Mouse (Mus musculus) T-helper 17 cell (primary cell): ENCODE results near the gene Ptprn2.

ENCODE experiments used
- in situ Hi-C, 2 experiments: fragments of 300-600 bp; cut with MboI, MseI; formaldehyde crosslinking; loops; 1 replicate in 1 of 2; 2 replicates in 1 of 2; pipeline ENCODE4 v1.15.1; 2025; ENCODE audit warnings: high pct_unique_total_duplicates in 2 of 2

Gene Ptprn2

GRCm38 (mm10) chr12:117047384-117048251 is 562.1 kb downstream of the Ptprn2 start:
- in situ Hi-C loops, result no loop called here

GRCm38 (mm10) chr12:117049829-117050228 is 564.3 kb downstream of the Ptprn2 start:
- in situ Hi-C loops, result no loop called here

GRCm38 (mm10) chr12:117053223-117053850 is 567.8 kb downstream of the Ptprn2 start:
- in situ Hi-C loops, result no loop called here

- in situ Hi-C loops, result no loop called here
These were observed 568.6 kb downstream of the Ptprn2 start for GRCm38 (mm10) chr12:117053851-117054769.

DNA sequence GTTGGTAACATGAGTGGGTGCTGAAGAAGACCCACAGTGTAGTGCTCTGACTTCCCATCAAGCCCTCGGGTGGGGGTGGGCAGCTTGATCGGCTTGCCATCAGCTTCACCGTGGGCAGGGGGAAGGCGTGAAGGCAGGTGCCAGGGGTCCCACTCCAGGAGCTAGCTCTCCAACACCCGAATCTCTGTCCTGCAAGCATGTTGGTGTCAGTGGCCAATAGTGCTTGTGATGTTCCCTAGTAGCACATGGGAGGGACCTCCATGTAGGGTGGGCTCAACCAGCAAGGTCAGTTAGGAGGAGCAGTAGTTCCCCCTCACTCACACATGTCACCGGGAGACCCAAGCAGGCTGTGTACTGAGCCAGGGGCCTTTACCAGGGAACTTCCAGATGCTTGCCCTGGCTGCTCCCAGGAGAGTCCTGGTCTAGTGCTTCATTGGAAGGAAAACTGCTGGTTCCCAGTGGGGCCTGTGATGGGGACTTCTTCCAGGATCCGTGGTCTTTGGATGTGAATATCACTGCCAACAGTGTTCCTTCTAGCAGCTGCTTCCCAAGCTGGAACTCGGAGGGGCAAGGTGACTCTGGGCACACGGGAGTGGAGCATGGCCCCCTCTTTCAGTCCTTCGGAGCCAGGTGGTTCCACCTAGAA is 569.5 kb downstream of the Ptprn2 start:
- in situ Hi-C loops, result no loop called here

GRCm38 (mm10) chr12:117058184-117058958 is 572.9 kb downstream of the Ptprn2 start:
- in situ Hi-C loops, result no loop called here

DNA sequence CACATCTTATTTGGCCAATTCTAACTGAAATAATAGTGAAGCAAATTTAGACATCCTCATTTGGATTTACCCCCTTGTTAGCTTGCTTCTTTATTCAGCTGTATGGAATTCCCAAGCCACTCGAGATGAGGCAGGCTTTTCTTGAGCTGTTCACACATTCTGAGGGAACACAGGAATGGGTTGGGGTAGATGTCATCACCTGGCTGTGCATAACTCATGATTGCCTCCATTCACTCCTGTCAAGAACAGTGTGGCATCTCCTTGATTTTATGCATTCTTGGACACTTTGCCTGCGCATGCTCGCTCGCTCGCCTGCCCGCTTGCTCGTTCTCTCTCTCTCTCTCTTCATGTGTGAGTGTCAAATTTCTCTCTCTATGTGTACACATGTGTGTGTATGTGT is 573.5 kb downstream of the Ptprn2 start:
- in situ Hi-C loops, result no loop called here

- in situ Hi-C loops, result no loop called here
These were observed 592.1 kb downstream of the Ptprn2 start for GRCm38 (mm10) chr12:117077664-117078063.

GRCm38 (mm10) chr12:117078945-117079344 is 593.4 kb downstream of the Ptprn2 start:
- in situ Hi-C loops, result no loop called here

- in situ Hi-C loops, result no loop called here
These were observed 594.2 kb downstream of the Ptprn2 start for GRCm38 (mm10) chr12:117079724-117080123.

- in situ Hi-C loops, result no loop called here
These were observed 598.6 kb downstream of the Ptprn2 start for GRCm38 (mm10) chr12:117083856-117084701.

DNA sequence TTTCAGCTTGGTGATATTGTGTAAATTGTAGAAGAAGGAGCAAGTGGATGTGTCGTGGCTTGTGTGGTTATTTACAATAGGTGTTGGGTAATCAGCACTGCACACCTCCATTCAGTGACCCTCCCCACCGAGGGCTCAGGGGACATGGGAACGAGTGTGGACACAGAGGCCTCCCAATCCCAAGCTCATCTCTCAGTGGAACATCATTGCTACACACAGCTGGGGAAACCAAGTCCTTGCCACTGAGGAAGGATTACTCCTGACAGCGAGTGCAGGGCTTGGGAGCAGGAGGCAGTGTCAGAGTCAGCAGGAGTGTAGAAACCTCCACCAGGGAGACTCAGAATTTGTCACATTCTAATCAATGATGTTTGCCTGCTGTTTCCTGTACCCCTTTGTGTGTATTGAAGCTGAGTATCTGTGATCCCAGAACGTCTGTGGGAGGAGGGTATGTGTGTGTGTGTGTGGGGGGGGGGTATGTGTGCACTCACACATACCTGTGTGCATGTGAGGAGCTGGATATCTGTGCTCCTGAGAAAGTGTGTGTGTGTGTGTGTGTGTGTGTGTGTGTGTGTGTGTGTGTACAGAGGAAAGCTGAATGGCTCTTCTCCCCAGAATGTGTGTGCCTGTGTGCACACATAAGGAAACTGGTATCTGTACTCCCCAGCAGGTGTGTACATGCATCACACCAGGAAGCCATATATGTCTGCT is 599.3 kb downstream of the Ptprn2 start:
- in situ Hi-C loops, result no loop called here

DNA sequence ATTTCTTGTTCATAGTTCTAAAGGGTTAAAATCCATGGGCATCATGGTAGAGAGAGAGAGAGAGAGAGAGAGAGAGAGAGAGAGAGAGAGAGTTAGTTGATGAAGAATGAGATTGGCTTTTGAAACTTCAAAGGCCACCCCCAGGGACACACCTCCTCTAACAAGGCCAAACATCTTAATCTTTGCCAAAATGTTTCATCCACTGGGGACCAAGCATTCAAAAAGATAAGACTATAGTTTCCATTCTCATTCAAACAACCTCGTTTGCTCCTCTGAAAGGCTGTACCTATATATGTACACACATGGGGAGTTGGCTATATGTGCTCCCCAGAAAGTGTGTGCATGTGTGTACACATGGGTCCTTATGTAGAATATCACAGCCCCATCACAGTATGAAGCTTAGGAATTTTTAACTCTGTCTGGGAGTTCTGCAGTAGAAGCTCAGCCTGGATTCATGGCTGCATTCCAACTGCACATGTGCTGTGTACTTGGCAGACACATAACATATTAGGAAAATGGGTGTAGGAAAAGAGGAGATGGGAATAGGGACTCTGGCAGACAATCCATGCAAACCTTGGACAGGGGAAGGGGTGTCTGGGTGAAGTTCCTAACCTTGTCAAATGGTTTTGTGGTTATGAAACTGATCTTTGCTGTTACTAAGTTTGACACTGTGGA is 600.3 kb downstream of the Ptprn2 start:
- in situ Hi-C loops, result no loop called here

GRCm38 (mm10) chr12:117092345-117093107 is 607.0 kb downstream of the Ptprn2 start:
- in situ Hi-C loops, result no loop called here

- in situ Hi-C loops, result no loop called here
These were observed 610.4 kb downstream of the Ptprn2 start for GRCm38 (mm10) chr12:117095941-117096340.

DNA sequence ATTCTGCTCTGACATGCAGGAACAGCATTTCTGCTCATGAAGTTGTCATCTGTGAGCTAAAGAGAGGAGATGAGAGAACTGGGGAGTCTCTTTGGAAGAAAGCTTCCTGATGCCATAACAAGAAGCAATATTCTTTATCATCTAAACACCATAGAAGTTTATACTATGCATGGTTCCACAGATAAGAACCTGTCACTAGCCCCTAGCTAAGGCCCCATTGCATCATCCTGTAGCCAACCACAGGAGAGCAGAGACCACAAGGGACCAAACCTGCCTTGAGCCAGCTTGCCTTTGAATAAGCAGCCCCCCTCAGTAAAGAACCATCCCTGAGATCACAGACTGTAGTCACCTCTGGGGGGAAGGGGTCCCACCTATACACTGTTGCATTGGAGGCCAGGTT is 612.8 kb downstream of the Ptprn2 start:
- in situ Hi-C loops, result no loop called here

DNA sequence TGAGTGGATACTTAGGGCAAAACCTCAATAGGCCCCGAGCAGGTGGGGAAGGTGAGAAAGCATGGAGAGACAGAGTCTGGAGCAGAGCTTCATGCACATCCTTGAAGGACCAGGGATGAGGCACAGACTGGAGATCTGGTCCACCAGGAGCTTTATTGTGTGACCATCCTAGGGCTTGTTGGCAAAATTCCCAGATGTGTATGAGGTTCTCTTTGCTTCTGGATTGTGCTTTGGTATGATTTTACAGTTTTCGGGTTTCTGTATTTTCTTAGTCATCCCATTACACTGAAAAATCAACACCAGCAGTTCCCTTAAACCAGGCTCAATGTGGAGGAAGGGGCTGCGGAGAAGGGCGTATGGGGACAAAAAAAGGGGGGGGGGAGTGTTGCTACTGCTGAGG is 621.2 kb downstream of the Ptprn2 start:
- in situ Hi-C loops, result no loop called here

DNA sequence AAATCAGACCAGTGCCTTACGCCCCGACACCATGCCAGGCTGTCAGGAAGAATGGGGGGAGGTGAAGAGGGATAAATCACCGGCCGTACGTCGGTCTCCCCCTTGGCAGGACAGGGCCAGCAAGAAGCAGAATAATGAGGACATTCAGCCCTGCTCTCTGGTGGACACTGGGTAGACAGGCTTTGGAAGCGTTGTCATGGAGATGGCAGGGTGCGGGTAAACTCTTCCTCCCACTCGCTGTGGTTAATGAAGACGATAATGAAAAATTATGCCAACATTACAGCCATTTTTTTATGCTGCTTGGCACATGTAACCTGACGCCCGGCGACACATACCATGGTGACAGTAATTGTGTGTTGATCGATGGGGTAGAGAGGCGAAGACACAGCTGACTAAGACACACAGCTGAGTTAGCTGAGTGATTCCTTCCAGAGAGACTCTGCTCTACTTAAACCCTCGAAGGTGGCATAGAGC is 621.7 kb downstream of the Ptprn2 start:
- in situ Hi-C loops, result no loop called here
